Mouse (Mus musculus) fibroblast of lung, adult 2 months (primary cell): ENCODE measurements around the gene Mast3.
"Not testable (repeated sequence)": the region's sequence is repeated elsewhere in the genome, so short reads cannot be mapped to it uniquely, and the experiment has no call there.

Experiments used
- DNase-seq: peaks from one replicate; pipeline ENCODE4 v3.0.0-alpha.2; 2011; ENCODE audit warnings: low read depth

Gene Mast3

DNA sequence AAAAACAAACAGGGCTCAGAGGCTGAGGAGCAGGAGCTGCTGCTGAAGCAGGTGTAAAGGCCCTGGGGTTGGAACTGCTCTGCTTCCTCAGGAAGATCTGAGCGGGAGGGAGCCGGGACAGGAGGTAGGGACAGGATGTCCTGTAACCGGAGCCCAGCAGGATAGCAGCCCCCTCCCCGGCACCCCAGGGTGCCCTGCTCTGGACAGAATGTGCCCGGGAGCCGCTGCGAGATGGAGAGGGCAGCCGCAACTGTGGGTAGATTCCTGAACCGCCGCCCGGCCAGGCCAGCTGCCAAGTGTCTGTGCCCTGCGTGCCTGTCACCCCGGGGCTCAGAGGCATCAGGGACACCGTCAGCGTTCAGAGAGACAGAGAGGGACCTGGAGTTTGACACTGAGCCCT is 28.7 kb upstream of the Mast3 start:
- no peak for DNase-seq

DNA sequence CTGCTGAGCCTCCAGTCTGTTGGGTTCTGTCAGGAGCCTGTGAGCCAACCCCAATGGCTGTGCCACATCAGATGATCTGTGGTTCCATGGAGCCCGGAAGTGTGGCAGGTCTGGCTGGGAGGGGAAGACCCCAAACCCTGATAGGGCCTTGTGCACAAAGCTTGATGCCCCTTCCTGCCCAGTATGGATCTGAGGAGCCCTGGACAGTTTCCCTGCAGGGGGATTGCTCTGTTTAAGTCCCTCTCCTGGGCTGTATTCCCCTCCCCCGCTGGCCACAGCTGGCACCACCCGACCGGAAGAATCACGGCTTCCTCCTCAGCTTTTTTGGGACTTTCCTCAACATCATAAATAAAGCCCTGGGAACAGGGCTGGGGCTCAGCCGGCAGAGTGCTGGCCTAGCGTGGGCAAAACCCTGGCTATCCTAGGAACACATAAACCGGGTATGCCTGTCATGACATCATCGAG is 28.2 kb upstream of the Mast3 start:
- no peak for DNase-seq

- DNase-seq, result no peak
Measured at GRCm38 (mm10) chr8:70832371-70832770, 27.5 kb upstream of the Mast3 start.

- no peak for DNase-seq
Measured at GRCm38 (mm10) chr8:70831517-70831916, 26.7 kb upstream of the Mast3 start.

GRCm38 (mm10) chr8:70827796-70828195 is 22.9 kb upstream of the Mast3 start:
- DNase-seq, result no peak

DNA sequence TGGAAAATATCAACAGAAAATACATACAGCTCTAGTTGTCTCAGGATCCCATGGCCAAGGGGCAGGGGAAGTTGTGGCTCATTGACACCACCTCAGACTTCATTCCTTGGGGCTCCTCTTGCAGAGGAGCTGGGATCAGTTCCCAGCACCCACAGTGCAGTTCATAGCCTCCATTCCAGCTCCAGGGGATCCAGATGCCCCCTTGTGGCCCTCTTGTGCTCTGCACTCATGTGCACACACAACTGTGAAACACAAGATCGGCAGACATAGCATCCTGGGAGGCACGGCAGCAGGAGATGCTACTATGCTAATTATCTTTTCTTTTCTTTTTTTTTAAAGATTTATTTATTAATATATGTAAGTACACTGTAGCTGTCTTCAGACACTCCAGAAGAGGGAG is 22.2 kb upstream of the Mast3 start:
- DNase-seq, result no peak

DNA sequence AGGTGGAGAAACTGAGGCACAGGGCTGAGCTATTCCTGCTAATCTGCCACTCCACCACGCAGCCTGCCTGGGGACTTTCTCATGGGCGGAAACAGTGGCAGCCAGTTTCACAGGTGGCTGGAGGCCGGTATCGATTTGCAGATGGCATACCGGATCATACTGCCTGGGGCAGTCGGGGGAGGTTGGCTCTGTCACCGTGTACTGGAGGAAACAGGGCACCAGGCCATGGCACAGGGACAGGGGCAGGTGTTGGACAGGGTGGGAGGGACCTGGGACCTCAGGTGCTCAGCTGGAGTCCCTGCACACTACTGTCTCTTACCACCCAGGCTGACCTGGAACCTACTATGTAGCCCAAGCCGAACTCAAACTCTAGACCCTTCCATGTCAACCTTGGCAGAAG is 21.0 kb upstream of the Mast3 start:
- no peak for DNase-seq

- no peak for DNase-seq
Measured at GRCm38 (mm10) chr8:70823802-70824201, 18.9 kb upstream of the Mast3 start.

- not testable (repeated sequence) for DNase-seq
Measured at GRCm38 (mm10) chr8:70822594-70822993, 17.7 kb upstream of the Mast3 start.

DNA sequence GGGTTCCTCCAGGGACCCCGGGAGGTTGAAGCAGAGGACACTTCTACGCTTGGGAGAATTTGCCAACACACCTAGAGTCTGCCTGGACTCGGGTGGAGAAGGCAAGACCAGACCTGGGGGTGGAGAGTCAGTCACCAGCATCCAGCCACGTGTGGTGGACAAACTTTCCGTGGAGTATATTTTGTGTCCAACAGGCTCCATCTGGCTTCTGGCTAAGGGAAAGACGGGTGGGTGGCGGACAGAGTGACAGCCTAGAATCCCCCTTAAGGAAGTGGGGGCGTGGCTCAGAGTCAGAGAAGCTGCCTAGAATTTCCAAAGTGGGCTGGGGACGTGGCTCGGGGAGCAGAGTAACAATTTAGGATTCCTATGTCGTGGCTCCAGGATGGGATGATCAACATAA is 17.1 kb upstream of the Mast3 start:
- DNase-seq, result no peak

- DNase-seq, result no peak
Measured at GRCm38 (mm10) chr8:70821399-70821962, 16.6 kb upstream of the Mast3 start.

GRCm38 (mm10) chr8:70820101-70820935 is 15.5 kb upstream of the Mast3 start:
- no peak for DNase-seq

DNA sequence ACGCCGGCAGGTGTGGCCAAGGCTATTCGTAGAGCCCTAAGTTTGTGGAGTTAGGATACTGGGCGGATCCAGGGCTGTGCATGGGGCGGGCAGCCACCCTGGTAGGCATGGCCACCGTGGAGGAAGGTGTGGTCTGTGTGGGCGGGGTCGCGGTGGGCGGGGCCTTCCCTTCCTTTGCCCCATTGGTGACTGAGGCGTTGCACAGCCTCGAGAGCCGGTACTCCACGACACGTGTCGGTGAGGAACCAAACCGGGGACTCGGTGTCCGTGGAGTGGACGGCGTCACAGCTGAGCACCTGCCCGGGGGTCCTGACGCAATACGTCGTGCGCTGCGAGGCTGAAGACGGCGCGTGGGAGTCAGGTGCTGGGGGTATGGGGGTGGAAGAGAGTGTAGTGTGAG is 11.8 kb upstream of the Mast3 start:
- no peak for DNase-seq

DNA sequence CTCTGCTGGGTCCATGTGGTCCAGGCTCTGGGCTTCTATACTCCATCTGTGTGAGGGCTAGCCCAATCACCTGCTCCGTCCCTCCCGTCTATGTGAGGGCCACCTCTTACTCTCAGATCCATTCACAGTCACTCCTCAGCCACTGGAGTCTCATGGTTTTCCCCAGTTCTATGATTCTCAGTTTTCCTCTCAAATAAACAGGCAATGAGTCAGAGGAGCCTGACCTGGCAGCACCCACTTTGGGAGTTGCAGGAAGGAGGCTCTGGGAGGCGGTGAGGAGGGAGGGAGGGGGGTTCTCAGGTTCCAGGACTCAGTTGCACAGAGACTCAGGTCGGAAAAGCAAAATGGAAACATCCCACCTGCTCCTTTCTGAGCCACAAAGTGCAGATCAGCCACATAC is 8.0 kb upstream of the Mast3 start:
- DNase-seq, result peak; percentile 76

DNA sequence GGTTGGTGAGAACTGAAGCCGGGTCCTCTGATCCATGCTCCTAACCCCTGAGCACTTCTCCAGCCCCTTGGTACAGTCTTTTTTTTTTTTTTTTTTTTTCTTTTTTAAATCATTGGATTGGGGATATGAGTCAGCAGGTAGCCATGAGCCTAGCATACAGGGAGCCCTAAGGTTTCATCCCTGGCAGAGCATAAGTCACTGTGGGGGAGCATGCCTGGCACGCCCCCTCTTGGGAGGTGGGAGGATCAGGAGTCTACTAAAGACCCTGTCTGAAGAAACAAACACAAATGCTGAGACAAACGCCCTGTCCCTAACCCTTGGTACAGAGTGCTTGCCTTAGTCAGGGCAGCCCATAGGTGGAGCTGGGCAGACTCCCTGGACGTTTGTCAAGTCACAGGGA is 7.2 kb upstream of the Mast3 start:
- no peak for DNase-seq

- DNase-seq, result no peak
Measured at GRCm38 (mm10) chr8:70810962-70811680, 6.3 kb upstream of the Mast3 start.

GRCm38 (mm10) chr8:70808955-70809701 is 4.3 kb upstream of the Mast3 start:
- no peak for DNase-seq

DNA sequence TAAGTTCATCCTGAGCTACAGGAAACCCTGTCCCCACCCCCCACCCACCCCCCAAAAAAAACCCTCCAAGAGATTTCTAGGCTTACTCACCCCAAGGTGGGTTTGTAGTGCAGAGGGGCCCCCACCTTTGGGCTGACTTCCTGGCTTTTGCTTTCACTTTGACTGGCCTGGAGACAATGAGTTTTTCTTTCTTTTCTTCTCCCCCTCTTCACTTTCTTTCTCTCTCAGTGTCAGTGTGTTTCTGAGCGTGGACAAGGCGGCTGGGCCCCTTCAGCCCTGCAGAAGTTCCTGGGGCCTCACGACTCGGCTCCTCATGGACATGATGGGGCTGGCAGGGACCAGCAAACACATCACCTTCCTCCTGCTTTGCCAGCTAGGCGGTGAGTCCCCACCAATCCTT is 3.4 kb upstream of the Mast3 start, which contains the start of gene Il12rb1:
Gene Il12rb1 (plus strand): TSS at position 211 of the 400 bp plus-strand sequence.
- DNase-seq, result no peak

DNA sequence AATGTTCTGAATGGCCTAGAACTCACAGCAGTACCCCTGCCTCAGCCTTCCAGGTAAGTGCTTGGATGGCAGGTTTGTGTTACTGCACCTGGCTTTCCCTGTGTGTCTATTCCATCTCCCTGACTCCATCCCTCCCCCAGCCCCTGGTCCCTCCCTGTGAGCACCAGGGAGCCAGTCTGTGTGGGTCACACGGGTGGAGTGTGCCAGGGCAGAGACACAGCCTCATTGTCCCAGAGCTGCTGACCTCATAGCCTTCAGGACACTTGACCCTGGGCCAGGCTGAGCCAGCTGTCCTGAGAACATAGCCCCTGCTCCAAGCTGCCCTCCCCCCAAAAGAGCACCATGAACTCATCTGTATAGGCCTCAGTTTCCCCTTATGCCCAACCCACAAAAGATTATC is 2.5 kb upstream of the Mast3 start:
- DNase-seq, result no peak

DNA sequence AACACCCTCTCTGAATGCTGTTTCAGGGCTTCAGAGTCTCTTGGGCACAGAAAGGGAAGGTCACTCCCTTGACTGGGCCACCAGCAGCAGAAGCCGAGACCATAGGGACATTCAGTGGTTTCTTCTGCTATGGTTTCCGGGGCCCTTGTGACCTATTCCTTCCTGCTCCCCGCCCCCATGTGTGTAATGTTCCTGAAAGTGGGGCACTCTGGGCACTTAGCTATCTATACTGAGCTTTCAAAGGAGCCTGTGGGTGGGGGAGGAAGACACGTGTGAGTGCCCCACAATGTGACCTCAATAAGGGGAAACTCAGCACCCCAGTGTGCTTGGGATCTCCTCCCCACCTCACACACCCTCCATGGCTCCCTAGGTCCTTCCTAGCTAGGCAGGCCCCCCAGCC is 1.7 kb upstream of the Mast3 start:
- DNase-seq, result no peak

DNA sequence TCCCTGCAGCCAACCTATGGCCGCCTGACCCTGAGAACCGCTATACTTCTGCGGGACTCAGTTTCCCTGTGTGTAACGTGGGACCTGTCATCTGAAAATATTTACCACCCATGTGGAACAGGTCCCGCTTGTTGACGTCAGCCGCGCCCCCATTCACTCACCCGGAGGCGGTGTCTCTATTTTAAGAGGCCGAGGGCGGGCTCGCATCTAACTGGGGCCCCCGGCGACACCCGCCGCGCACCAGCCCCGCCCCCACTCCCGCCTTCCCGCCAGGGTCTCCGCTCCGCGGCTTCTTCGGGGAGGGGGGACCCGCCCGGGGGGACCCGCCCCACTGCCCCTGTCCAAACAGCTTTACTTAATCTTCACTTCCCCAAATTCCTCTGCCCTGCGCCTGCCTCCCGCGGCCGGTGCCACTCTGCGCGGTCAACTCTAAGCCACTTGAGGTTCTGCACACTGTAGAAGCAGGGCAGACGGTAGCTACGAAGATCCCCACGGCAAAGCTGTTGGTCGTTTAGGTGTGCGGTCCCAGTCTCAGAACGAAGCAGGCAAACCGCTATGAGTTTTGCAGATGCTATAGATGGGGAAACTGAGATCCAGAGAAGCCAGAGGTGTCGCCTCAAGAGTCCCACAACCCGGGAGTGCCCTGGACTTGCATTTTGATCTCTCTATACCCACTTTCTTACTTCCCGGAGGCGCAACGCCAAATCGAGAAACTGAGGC is 933 bp downstream of the Mast3 start:
- no peak for DNase-seq
